Mouse (Mus musculus) lung, adult 2 months (tissue): ENCODE measurements at regions not wholly inside any gene's neighbourhood (a gene's known extent, or its start where the extent isn't known, plus 50 kb on each side); places are given as distances from the start of the nearest gene placed in this dataset.

Experiments used
- CTCF ChIP-seq: fragments of 200-500 bp; IDR thresholded peaks from 2 replicates; pipeline ENCODE4 v1.5.1; 2011; ENCODE audit warnings: mild to moderate bottlenecking, low read length, control low read depth; ENCODE audit not compliant: insufficient read depth
- POLR2A ChIP-seq: fragments of 200-500 bp; IDR thresholded peaks from 2 replicates; pipeline ENCODE4 v1.6.1; 2011; ENCODE audit warnings: low read depth, mild to moderate bottlenecking, control low read depth, low read length, borderline replicate concordance; ENCODE audit errors: extremely low read depth

DNA sequence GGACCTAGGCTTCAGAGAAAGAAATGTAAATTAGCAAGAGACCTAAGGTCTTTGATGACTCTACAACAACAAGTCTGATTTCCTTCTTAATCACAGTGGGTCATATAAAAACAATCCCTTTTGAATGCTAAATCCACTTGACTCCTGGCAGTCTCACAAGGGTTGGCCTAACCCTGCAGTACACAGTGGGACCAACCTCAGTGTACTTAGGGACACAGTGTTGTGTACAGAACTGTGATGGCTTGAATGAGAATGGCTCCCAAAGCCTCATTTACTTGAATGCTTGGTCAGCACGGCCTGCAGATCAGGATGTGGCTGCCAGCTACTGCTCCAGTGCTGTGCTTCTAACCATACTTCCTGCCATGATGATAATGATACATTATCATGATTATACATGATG is 185.2 kb downstream of the Opa1 start:
- TF ChIP-seq CTCF, result no peak
- TF ChIP-seq POLR2A, result no peak
